Mouse (Mus musculus): ENCODE measurements at regions not wholly inside any gene's neighbourhood (a gene's known extent, or its start where the extent isn't known, plus 50 kb on each side); places are given as distances from the start of the nearest gene placed in this dataset.

GRCm38 (mm10) chr3:12216035-12216434 is 1880.6 kb upstream of the Gm38303 start:
- no peak for TF ChIP-seq POLR2A (IDR thresholded peaks at IDR 0.05; ENCODE audit: extremely low read depth, insufficient read depth, low read length)
- TF ChIP-seq CTCF (IDR thresholded peaks at IDR 0.05; ENCODE audit: low read depth, low read length), result no peak
